Mouse (Mus musculus) embryonic facial prominence, embryonic 12.5 days (tissue): Measurements from ENCODE around the gene Adgrl1. TPM values are rescaled to one million over a fixed set of nuclear protein-coding genes. Genes with fewer than 3 reads are reported as not detected.

Experiments used
- ATAC-seq: fragments of 200-750 bp; cut with Nextera tagmentation; 2 replicates; pipeline ENCODE4 v1.8.0; 2017; ENCODE audit not compliant: insufficient number of reproducible peaks, insufficient read depth, low FRiP score, low TSS enrichment
- H3K27ac ChIP-seq: fragments of 300-500 bp; sonication (generic); 2 replicates; pipeline ENCODE4 v1.5.1; 2016; ENCODE audit warnings: mild to moderate bottlenecking
- H3K27me3 ChIP-seq: fragments of 300-500 bp; sonication (generic); 2 replicates; pipeline ENCODE4 v1.6.1; 2016; ENCODE audit warnings: mild to moderate bottlenecking, moderate library complexity
- H3K36me3 ChIP-seq: fragments of 300-500 bp; sonication (generic); 2 replicates; pipeline ENCODE4 v1.6.1; 2016; ENCODE audit warnings: mild to moderate bottlenecking
- H3K4me1 ChIP-seq: fragments of 300-500 bp; sonication (generic); 2 replicates; pipeline ENCODE4 v1.6.1; 2016
- H3K4me2 ChIP-seq: fragments of 300-500 bp; sonication (generic); replicated peaks from 2 replicates; pipeline ENCODE4 v1.6.1; 2016; ENCODE audit warnings: mild to moderate bottlenecking, moderate library complexity
- H3K4me3 ChIP-seq: fragments of 300-500 bp; sonication (generic); 2 replicates; pipeline ENCODE4 v1.5.1; 2016; ENCODE audit warnings: mild to moderate bottlenecking
- H3K9ac ChIP-seq: fragments of 300-500 bp; sonication (generic); 2 replicates; pipeline ENCODE4 v1.6.1; 2016; ENCODE audit warnings: mild to moderate bottlenecking, moderate library complexity
- H3K9me3 ChIP-seq: fragments of 300-500 bp; sonication (generic); 2 replicates; pipeline ENCODE4 v1.6.1; 2016; ENCODE audit warnings: mild to moderate bottlenecking, moderate library complexity
- WGBS: fragments of 180-500 bp; shearing (Covaris S2); methylation state at CpG from one replicate; pipeline ENCODE4 v1.1.7; 2016; 5-methylcytosine and 5-hydroxymethylcytosine counted together
- polyA plus RNA-seq: library from polyadenylated mRNA; unstranded; fragments of >200 nt; fragmentation: Nextera tagmentation; extraction: Ambion mirVana; gene quantifications from 2 replicates; pipeline ENCODE4 v1.2.1, GENCODE M21; 2016

The Adgrl1 gene
- polyA plus RNA-seq, 1 experiment from 2014 or later = 36.7 TPM

DNA sequence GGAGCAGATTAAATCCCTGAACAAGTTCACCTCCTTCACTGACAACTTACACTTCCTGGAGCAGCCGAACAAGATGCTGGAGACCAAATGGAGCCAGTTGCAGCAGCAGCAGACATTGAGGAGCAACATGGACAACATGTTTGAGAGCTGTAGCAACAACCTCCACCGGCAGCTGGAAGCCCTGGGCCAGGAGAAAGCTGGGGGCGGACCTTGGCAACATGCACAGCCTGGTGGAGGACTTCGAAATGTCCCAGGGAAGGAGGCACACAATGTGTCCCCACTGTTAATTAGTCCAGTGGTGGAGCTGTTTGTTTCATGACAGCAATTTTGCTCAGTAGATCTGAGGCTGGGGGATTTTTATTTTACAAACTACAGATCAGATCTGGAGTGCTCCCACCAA is 7.8 kb upstream of the Adgrl1 start:
- H3K4me2 ChIP-seq = no peak overlapping the region

DNA sequence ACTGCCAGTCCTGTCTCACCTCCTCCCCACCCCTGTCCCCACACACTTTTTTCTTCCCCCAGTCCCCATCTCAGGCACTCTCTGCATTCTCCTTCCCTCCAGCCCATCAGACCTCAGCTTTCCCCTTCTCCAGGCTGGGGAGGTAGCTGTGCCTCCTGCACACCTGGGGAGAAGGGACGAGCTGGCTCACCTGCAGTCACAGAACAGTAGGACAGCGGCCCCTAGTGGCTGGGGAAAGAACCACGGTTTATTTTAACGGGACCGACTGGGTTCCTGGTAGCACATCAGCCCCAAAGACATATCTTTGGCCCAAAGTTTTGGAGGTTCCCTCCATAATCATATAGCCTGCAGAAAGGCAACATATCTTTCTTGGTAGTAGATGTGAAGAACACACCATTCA is 6.0 kb upstream of the Adgrl1 start:
- Histone ChIP-seq H3K4me1 (peaks cover 12% of the 10 kb centered on the region; the same call in 1 of the 2 replicates), H3K9me3 (no peaks in the 10 kb centered on the region), H3K27ac (no peak overlapping the region), H3K4me2 (no peak overlapping the region), H3K27me3 (peaks cover 20% of the 10 kb centered on the region), H3K4me3 (no peak overlapping the region), H3K36me3 (no peaks in the 10 kb centered on the region), H3K9ac (no peak overlapping the region)
- 5% methylated on average over 5 of the region's 5 CpGs for WGBS
- ATAC-seq = no peak

More for the DNA sequence above, 7.8 kb upstream of the Adgrl1 start:
- WGBS = 67% methylated on average over 4 of the region's 4 CpGs
- H3K36me3 ChIP-seq = no peaks in the 10 kb centered on the region
- no peak for ATAC-seq
- H3K9me3 ChIP-seq = no peaks in the 10 kb centered on the region
- H3K27ac ChIP-seq = no peak overlapping the region
- no peak overlapping the region for H3K9ac ChIP-seq
- H3K4me3 ChIP-seq = no peak overlapping the region
- peaks cover 3% of the 10 kb centered on the region; the same call in 1 of the 2 replicates for H3K4me1 ChIP-seq
- peaks cover 20% of the 10 kb centered on the region for H3K27me3 ChIP-seq

DNA sequence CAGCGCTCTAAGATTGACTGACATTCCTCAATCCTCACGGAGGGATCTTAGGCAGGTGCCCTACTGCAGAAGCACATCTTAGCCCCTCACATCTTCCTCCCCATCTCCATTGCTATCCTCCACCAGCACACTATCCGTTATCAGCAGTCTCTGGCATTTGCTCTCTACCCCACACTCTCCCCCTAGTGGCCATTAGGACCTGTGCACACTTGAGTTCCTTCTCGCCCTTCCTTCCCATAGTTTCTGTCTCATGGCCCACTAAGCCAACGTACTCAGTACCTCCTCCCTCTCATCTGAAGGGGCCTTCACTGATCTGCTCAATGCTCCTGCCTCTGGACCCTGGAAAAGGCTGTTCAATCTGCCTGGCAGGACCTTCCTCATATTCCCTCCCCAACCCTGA is 4.0 kb upstream of the Adgrl1 start:
- no peak for ATAC-seq
- H3K27ac ChIP-seq = no peak overlapping the region
- peaks cover 20% of the 10 kb centered on the region for H3K27me3 ChIP-seq
- H3K4me1 ChIP-seq = peaks cover 12% of the 10 kb centered on the region; the same call in 1 of the 2 replicates
- H3K9ac ChIP-seq = no peak overlapping the region
- no peaks in the 10 kb centered on the region for H3K36me3 ChIP-seq
- H3K9me3 ChIP-seq = no peaks in the 10 kb centered on the region
- H3K4me2 ChIP-seq = no peak overlapping the region
- WGBS = 10% methylated on average over 5 of the region's 5 CpGs
- H3K4me3 ChIP-seq = no peak overlapping the region

DNA sequence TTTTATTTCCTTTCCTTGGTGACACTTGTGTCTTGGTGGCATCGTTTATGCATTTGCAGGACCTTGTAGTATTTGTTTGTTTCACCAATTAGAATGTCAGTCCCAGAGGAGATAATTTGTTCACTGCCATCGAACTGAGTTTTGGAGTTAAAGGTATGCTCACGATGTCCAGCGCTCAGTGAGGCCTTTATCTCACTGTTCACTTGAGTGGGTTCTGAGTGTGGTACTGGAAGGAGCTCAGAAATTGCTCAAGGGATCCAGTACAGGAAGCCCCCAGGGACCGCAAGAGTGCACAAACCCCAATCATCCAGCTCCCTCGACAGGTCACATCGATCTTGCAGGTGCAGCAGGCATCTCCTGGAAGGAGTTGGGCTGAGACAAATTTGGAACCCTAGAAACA is 3.4 kb upstream of the Adgrl1 start:
- H3K36me3 ChIP-seq = no peaks in the 10 kb centered on the region
- 82% methylated on average over 7 of the region's 7 CpGs for WGBS
- H3K4me1 ChIP-seq = peaks cover 14% of the 10 kb centered on the region
- no peak overlapping the region for H3K9ac ChIP-seq
- ATAC-seq = no peak
- H3K27ac ChIP-seq = no peak overlapping the region
- no peak overlapping the region for H3K4me3 ChIP-seq
- H3K4me2 ChIP-seq = no peak overlapping the region; the same call in 1 of the 2 replicates
- no peaks in the 10 kb centered on the region for H3K9me3 ChIP-seq
- H3K27me3 ChIP-seq = peaks cover 20% of the 10 kb centered on the region

DNA sequence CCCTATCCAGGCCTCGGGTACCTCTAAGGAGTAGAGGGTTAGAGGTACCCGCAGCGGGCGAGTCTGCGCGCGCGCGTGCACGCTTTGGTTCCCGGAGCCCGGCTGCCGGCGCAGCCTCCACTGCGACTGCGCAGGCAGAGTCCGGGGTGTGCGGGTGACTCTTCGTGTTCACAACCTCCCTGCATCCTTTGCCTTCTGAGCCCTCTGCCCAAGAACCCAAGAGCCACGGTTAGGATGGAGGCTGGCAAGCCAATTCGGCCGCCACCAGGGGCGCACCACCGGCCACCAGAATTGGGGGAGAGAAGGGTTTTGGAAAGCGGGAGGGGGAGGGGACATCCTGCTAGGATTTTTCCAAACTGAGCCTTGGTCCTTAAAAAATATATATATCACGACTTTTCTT is 2.7 kb upstream of the Adgrl1 start:
- H3K4me1 ChIP-seq = peaks cover 21% of the 10 kb centered on the region
- 4% methylated on average over 26 of the region's 26 CpGs for WGBS
- peak overlapping the region; percentile 26 for H3K4me3 ChIP-seq
- peak overlapping the region; percentile 38; the same call in 1 of the 2 replicates for H3K9ac ChIP-seq
- no peak for ATAC-seq
- peaks cover 20% of the 10 kb centered on the region for H3K27me3 ChIP-seq
- H3K4me2 ChIP-seq = peak overlapping the region; percentile 77
- H3K9me3 ChIP-seq = no peaks in the 10 kb centered on the region
- H3K27ac ChIP-seq = no peak overlapping the region
- H3K36me3 ChIP-seq = no peaks in the 10 kb centered on the region

DNA sequence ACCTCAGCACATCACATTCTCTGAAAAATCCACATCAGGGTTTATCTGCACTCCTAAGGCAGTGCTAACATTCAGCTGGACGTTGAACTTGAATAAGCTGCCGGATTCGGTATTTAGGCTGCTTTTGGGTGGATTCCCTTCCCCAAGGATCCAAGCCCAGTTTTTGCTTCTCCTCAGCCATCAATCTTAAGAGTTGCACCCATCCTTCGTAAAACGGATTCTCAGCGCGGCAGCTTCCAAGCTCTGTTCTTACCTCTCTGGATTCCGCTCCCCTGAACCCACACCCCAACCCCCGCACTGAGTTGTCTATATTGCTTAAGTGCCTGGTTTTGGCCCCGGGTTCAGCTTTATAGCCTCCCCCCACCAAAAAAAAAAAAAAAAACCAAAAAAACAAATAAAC is 1.4 kb upstream of the Adgrl1 start:
- peak overlapping the region; percentile 77 for H3K4me2 ChIP-seq
- H3K9ac ChIP-seq = peak overlapping the region; percentile 94; the same call in 1 of the 2 replicates
- H3K9me3 ChIP-seq = no peaks in the 10 kb centered on the region
- peak overlapping the region; percentile 99 for H3K27ac ChIP-seq
- ATAC-seq = no peak
- H3K4me3 ChIP-seq = peak overlapping the region; percentile 96
- H3K4me1 ChIP-seq = peaks cover 34% of the 10 kb centered on the region
- peaks cover 20% of the 10 kb centered on the region for H3K27me3 ChIP-seq
- WGBS = 3% methylated on average over 10 of the region's 10 CpGs
- H3K36me3 ChIP-seq = no peaks in the 10 kb centered on the region

DNA sequence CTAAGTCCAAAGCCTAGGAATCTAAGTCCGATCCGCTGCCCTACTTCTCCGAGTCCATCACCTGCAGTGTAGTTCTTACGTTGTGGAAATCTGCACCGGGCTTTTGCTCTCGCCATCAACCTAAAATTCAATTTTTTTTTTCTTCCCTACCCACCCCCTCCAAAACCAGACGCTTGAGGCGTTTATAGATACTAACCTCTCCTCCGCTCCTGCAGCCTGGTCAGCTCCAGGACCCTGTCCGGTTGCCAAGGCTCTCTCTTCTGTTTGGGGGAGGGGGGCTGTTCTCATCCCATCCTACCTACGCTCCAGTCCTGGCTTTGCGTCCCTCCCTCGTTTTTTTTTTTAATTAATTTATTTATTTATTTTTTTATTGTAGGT is 931 bp upstream of the Adgrl1 start:
- peak overlapping the region; percentile 77 for H3K4me2 ChIP-seq
- H3K27me3 ChIP-seq = peaks cover 20% of the 10 kb centered on the region
- H3K4me3 ChIP-seq = peak overlapping the region; percentile 96
- H3K9ac ChIP-seq = peak overlapping the region; percentile 94
- peak overlapping the region; percentile 99 for H3K27ac ChIP-seq
- H3K4me1 ChIP-seq = peaks cover 39% of the 10 kb centered on the region
- no peaks in the 10 kb centered on the region for H3K9me3 ChIP-seq
- peak; percentile 30; the same call in 1 of the 2 replicates for ATAC-seq
- H3K36me3 ChIP-seq = no peaks in the 10 kb centered on the region
- 0% methylated on average over 13 of the region's 13 CpGs for WGBS

DNA sequence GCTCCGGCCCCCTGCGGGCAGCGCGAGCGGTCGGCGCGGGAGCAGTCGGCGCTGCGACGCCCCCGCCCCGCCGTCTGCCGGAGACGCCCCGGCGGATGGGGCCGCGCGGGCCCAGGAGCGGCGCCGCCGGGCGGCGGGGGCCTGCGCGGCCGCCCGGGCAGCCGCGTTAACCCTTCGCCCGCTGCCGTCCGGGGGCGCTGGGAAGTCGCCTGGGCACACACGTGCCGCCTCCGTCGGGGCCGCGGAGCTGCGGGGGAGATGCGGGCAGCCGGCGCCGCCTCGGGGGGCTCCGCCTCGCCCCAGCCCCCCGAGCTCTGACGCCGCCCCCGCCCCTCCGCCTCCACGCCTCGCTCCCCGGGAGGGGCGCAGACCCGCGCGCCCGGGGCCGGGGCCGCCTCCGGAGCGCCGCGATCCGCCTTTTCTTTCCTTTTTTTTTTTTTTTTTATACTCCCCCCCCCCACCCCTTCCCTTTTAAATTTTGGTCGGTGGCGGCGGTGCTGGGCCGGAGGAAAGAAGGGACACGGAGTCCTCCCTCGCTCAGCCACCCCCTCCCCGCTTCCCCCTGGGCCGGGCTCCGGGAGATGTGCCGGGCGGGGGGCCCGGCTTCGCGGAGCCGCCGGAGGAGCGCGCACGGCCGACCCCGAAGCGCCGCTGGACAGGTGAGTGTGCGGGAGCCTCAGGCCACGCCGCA is 506 bp downstream of the Adgrl1 start:
- no peaks in the 10 kb centered on the region for H3K36me3 ChIP-seq
- H3K27me3 ChIP-seq = peaks cover 6% of the 10 kb centered on the region; the same call in 1 of the 2 replicates
- H3K27ac ChIP-seq = peak overlapping the region; percentile 99
- peak overlapping the region; percentile 96 for H3K4me3 ChIP-seq
- no peak for ATAC-seq
- WGBS = under 1% methylated on average over 70 of the region's 100 CpGs
- peaks cover 43% of the 10 kb centered on the region for H3K4me1 ChIP-seq
- peak overlapping the region; percentile 94 for H3K9ac ChIP-seq
- H3K9me3 ChIP-seq = no peaks in the 10 kb centered on the region
- H3K4me2 ChIP-seq = peak overlapping the region; percentile 77

DNA sequence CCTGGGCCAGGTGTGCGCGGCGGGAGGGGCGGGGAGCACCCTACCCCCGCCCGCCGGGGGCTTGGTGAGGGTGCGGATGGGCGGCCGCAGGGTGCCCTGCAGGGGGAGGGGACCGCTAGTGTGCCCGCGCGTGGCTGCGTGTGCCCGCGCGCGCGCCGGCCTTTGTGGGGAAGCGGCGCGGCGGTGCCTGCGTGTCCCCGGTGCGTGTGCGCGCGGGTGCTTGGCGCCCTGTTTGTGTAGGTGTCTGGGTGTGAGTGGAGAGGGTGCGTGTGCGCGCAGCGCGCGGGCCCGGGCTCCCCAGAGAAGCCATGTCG is 1.0 kb downstream of the Adgrl1 start:
- no peak for ATAC-seq
- Histone ChIP-seq H3K4me3 (peak overlapping the region; percentile 96), H3K27ac (peak overlapping the region; percentile 99), H3K36me3 (no peaks in the 10 kb centered on the region), H3K9ac (peak overlapping the region; percentile 94), H3K4me1 (peaks cover 43% of the 10 kb centered on the region), H3K9me3 (no peaks in the 10 kb centered on the region), H3K4me2 (peak overlapping the region; percentile 77), H3K27me3 (0 out of 2 replicates have a peak, but pooled peaks cover under 1% of the 10 kb centered on the region)
- WGBS = under 1% methylated on average over 40 of the region's 40 CpGs

DNA sequence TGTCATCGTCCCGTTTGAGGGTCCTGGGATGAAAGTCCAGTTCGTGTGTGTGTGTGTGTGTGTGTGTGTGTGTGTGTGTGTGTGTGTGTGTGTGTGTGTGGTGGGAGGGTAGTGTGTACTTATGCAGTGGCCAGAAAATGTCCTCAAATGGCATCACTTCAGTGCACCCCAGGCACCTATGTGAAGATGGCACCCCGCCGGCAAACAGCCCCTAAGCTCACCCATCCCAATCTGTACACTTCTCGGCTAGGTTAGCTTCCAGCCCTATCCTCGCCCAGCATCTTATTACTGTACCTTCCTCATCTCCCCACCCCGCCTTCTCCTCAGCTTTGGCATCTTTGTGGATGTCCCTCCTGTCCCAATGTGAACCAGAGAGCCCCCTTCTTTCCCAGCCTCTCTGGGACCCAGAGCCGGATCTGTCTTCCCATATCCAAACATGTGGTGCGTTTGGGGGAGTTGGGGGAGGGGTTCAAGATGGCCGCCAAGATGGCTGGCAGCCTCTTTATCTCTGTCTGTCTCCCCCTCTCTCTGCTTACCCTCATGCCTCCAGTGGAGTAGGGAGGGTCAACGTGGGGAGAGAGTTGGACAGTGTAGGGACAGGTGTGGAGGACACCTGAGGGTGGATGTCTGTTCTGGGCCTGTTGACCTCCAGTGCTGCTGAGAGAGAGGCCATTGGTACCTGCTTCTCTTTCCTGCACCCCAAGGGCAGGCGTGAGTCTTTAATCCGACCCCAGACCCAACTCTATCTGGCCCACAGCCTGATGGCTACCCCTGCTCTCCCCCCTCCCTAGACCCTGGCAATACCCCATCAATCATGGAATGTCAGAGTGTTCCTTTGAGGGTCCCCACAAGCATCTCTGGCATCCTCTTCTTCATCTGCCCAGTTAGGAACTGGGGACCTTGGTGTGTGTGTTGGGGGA is 1.9 kb downstream of the Adgrl1 start:
- 8% methylated on average over 14 of the region's 14 CpGs for WGBS
- Histone ChIP-seq H3K9ac (peak overlapping the region; percentile 94), H3K9me3 (no peaks in the 10 kb centered on the region), H3K27ac (0 out of 2 replicates have a peak overlapping the region, but pooled peaks have one; percentile 1), H3K36me3 (0 out of 2 replicates have a peak, but pooled peaks cover 5% of the 10 kb centered on the region), H3K4me1 (peaks cover 47% of the 10 kb centered on the region), H3K27me3 (no peaks in the 10 kb centered on the region), H3K4me3 (peak overlapping the region; percentile 96), H3K4me2 (peak overlapping the region; percentile 77)
- ATAC-seq = no peak

DNA sequence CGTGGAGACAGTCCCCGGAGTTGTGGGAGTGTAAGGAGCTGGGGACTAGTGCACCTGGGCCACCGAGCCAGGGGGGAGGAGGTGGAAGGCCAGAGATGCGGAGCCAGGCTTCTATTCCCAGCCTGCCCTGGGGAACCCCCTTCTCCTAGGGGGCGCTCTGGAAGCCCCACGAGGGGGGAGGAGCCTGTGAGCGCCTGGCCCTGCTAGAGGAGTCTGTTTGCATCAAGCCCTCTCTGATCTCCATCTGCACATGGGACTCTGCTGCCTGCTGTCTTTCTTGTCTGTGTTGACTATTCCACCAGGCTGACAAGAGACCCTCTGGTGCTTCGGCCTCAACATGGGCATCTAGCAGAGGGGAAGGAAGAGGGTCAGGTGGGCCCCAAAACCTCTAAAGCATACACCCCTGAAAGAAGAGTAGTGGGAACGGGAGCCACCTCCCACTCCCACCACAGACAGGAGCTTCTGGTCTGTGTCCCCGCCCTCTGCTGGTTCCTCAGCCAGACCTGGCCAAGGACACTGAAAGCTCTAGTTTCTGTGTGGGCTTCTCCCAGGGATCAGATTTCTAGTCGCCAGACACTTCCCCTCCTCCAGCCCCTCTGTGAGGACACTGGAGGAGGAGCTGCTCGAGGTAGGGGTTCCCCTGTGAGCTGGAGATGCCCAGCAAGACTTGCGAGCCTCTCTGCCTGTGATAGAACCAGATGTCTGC is 3.2 kb downstream of the Adgrl1 start:
- 8% methylated on average over 12 of the region's 13 CpGs for WGBS
- peak overlapping the region; percentile 77 for H3K4me2 ChIP-seq
- H3K9ac ChIP-seq = peak overlapping the region; percentile 38
- H3K4me3 ChIP-seq = peak overlapping the region; percentile 18
- peak overlapping the region; percentile 78 for H3K27ac ChIP-seq
- no peaks in the 10 kb centered on the region for H3K9me3 ChIP-seq
- peaks cover 38% of the 10 kb centered on the region for H3K4me1 ChIP-seq
- no peaks in the 10 kb centered on the region for H3K27me3 ChIP-seq
- H3K36me3 ChIP-seq = 0 out of 2 replicates have a peak, but pooled peaks cover 5% of the 10 kb centered on the region
- ATAC-seq = no peak
